Mouse (Mus musculus) right cerebral cortex, postnatal 14 days (tissue): ENCODE data around the gene Vmn1r173.
"Not testable (repeated sequence)": the region's sequence is repeated elsewhere in the genome, so short reads cannot be mapped to it uniquely, and the experiment has no call there.

ENCODE experiments used
- DNase-seq: peaks from one replicate; pipeline ENCODE4 v3.0.0; 2022

Vmn1r173 gene

GRCm38 (mm10) chr7:23700403-23700802 lies at the start of gene Vmn1r173:
Gene Vmn1r173 (plus strand): TSS chr7:23700703.
- not testable (repeated sequence) for DNase-seq

GRCm38 (mm10) chr7:23658016-23658415 lies 42.5 kb upstream of the Vmn1r173 start, which contains the start of gene Vmn1r172:
Gene Vmn1r172 (plus strand): TSS chr7:23658316.
- no peak for DNase-seq

- not testable (repeated sequence) for DNase-seq
These were observed 51.5 kb downstream of the Vmn1r173 start, which contains the start of gene Vmn1r174 for GRCm38 (mm10) chr7:23751970-23752369. Gene Vmn1r174 (plus strand): TSS chr7:23752270.
